Mouse (Mus musculus) embryonic stem cell, embryonic (primary cell): ENCODE results near the gene Nid2.

ENCODE experiments used
- CTCF ChIA-PET, 4 experiments: fragments of 300-600 bp in 2 of 4; fragments of 350-600 bp in 2 of 4; sonication (Branson Sonifier 250); formaldehyde crosslinking; loops; one replicate each; lab custom pipeline; 2022; ENCODE audit warnings: inconsistent platforms in 2 of 4; lab: Charles Lee
- POLR2A ChIA-PET, 4 experiments: fragments of 300-600 bp in 2 of 4; fragments of 350-600 bp in 2 of 4; sonication (Branson Sonifier 250); formaldehyde crosslinking; loops; one replicate each; lab custom pipeline; 2022; ENCODE audit warnings: antibody characterized with exemption in 4 of 4, inconsistent platforms in 1 of 4; lab: Charles Lee

The Nid2 gene

DNA sequence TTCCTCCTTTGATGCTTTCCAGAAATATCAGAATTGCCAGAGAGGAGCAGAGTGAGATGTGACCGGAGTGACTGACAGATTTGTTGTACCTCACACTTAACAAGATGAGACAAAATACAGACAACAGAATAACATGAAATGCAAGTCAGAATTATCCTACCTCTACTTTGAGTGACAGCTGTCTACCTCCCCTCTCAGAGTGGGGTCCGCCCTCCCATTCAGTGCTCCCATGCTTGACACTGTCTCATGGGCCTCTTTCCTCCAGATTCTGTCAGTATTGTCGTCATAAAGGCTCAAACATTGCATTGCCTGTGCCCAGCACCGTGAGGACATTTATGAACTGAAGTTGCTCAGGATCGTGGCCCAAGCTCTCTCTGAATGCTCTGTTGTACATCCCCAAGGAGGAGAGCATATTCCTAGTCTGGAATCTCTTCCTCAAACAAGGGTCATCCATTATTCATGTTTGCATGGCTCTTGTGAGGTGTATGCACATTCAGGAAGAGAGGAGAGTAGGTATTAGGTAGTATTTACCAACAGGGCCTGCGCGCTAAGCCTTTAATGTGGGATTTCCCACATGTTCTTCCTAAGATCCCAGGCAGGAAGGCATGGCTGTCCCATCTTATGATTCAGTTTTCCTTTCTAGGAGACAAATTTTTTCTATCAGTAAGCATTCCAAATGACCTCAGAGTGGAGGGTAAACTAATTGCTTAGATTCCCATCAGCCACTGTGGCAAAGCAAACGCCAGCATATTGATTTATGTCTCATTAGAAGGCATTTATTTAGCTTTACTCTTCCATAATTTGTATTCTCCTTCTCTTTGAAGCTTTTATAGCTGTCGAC lies 14.7 kb downstream of the Nid2 start:
- CTCF ChIA-PET = no interaction called here
- POLR2A ChIA-PET = interaction anchor here in 3 of 4 experiments (0.6 to 24.8 kb wide), 8 partner anchors 4 to 66 kb away, joined by 3 to 518 read pairs (median 6); partner anchors contain the start of gene Nid2 (in 3 of the 3)

DNA sequence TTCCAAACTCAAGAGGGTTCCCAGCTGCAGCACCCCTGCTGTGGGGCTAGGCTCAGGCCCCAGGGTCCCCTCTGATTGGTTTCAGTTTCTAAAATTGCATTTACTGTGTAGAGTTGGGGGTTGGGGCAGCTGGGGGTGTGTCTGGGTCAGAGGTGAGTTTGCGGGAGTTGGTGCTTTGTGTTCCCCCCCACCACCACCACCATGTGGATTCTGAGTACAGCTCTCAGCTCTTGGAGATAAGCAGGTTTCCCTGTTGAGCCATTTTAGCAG lies 15.2 kb downstream of the Nid2 start:
- ChIA-PET CTCF (interaction anchor here in 1 of 4 experiments (1.3 kb wide), 1 partner anchor 10 kb away, joined by 3 read pairs; no protein-coding TSS in a partner anchor), POLR2A (interaction anchor here in 3 of 4 experiments (0.6 to 24.8 kb wide), 8 partner anchors 4 to 95 kb away, joined by 3 to 518 read pairs (median 6); partner anchors contain the start of gene Nid2 (in 3 of the 3))

DNA sequence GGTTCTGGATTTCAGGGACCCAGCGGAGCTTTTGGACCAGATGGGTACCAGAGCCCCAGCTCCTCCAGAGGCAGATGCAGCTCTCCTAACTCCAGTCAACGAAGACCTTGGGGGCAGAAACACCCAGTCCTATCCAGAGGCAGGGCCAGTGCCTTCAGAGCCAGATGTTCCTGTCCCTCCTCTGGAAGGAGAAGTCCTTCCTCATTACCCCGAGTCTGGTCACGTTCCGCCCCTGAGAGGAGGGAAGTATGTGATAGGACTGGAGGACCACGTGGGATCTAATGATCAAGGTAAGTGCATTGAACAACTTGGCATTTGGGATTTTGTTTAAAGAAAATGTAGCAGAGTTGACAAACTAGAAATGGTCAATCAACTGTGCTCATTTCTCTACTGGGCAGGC lies 17.6 kb downstream of the Nid2 start:
- ChIA-PET CTCF (interaction anchor here in 1 of 4 experiments (1.1 kb wide), 1 partner anchor 62 kb away, joined by 3 read pairs; no protein-coding TSS in a partner anchor), POLR2A (interaction anchor here in 3 of 4 experiments (1.0 to 24.8 kb wide), 9 partner anchors 1 to 313 kb away, joined by 3 to 518 read pairs (median 6); partner anchors contain the start of gene Nid2 (in 3 of the 3))

DNA sequence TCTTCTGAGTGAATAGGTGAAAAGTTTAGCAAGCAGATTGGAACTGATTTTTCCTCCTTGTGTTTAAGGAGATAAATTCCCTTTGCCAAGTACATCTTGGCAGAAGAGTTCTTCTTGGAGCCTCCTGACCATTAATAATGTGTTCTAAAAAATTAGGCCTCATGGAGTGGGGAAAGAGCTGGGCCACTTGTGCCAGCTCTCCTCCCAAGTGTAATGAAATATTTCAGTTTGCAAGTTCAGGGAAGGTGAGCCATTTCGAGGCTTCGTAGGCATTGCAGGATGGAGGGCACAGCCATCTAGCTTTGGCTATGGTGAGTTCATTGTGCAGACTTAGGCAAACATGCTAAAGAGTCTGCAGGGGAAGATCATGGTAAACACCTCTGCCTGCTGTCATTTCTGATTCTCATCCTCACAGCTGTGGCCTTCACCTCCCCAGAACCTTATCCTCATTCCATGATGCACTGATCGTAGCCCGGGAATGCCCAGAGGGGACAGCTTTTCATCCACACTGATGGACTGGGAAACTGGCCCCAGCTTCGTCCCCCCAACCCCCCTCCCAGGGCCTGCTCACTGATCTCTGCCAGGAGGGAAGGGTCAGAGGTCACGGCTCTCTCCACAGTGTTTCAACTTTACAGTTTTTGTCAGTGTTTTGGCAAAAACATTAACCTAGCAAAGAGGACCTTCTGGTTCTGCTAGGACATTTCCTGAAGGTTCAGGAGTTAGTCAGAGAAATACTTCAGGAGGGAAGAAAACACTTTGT lies 18.6 kb downstream of the Nid2 start:
- POLR2A ChIA-PET = interaction anchor here in 3 of 4 experiments (0.6 to 24.8 kb wide), 14 partner anchors 0 to 313 kb away, joined by 3 to 518 read pairs (median 5); partner anchors contain the start of gene Nid2 (in 3 of the 3)

DNA sequence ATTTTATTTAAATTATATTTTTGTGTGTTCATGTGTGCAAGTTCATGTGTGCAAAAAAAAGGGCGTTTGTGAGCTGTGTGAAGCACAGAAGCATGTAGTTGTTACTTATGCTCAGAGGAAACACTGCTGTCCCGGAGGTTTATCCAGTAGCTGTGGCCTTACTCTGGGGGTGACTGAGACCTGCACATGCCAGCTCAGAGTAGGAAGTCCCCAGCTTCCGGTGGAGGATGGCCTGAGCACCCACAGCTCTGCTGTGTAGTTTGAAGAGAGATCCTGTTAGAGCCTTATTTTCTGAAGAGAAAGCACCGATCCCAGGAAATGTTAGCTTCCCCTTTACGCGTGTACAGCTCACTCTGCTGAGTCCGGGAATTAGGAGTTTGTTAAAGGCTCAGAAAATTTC lies 20.1 kb downstream of the Nid2 start:
- POLR2A ChIA-PET = interaction anchor here (0.6 to 24.8 kb wide), 17 partner anchors 8 to 344 kb away, joined by 3 to 518 read pairs (median 4); partner anchors contain the start of gene Nid2 (in 3 of the 4)

More for the DNA sequence above, 18.6 kb downstream of the Nid2 start:
- CTCF ChIA-PET = no interaction called here

DNA sequence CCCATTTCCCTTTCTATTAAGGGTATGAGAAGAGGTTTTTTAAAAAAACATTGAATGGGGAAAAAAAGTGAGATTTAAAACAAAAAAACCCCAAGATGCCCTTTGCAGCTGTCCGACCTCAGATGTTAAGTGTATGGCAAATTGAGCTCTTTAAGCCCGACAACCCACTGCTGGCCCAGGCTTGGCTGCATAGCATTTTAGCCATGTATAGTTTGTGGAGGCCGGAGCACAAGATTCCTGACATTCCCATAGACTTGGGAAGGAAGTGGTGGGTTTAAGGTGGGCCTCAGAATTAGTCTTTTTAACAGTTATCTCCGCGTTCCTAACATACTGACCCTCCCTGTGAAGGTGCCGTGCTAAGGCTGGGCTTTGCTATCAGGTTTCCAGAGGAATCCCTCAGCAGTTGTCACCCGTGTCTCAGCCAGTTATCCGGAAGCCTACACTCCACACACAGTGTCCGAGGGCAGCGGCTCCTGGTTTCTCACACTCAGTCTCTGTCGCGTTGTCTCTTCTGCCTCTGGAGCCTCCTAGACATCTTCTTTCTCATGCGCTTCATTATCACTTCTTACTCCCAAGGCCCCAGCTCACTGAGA lies 23.1 kb downstream of the Nid2 start:
- POLR2A ChIA-PET = interaction anchor here in 3 of 4 experiments (0.6 to 24.8 kb wide), 12 partner anchors 9 to 1708 kb away, joined by 3 to 518 read pairs (median 10); partner anchors contain the start of genes Nid2 (in 3 of the 3) and Kcnk5 (in 1 of the 3)

More for the DNA sequence above, 20.1 kb downstream of the Nid2 start:
- CTCF ChIA-PET = interaction anchor here in 3 of 4 experiments (0.5 to 1.0 kb wide), 3 partner anchors 12 to 231 kb away, joined by 3 to 5 read pairs (median 4); no protein-coding TSS in a partner anchor

DNA sequence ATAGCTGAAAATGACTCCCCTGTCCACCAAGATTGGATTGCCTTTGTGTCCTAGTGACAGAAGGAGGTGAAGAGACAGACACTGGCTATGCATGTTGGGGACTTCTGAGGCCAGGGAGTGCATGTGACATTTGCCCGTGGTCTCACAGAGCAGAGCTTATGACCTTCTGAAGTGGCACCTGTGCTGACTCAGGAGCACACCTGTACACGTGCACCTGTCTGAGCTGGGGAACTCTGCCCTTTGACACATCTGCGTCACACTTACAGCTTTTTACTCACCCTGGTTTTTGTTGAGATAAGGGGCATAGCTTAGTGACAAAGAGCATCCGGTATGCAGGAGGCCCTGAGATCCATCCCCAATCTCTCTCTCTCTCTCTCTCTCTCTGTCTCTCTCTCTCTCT lies 24.4 kb downstream of the Nid2 start:
- ChIA-PET CTCF (interaction anchor here in 3 of 4 experiments (0.7 to 4.6 kb wide), 6 partner anchors 9 to 436 kb away, joined by 3 to 29 read pairs (median 6); partner anchors contain the start of gene Nid2 (in 1 of the 3)), POLR2A (interaction anchor here (0.6 to 24.8 kb wide), 22 partner anchors 8 to 406 kb away, joined by 3 to 518 read pairs (median 6); partner anchors contain the start of genes Nid2 (in 3 of the 4), Kcnk5 (in 1 of the 4) and Rtraf (in 1 of the 4))

More for the DNA sequence above, 23.1 kb downstream of the Nid2 start:
- CTCF ChIA-PET = interaction anchor here in 2 of 4 experiments (0.6 to 4.4 kb wide), 3 partner anchors 24 to 566 kb away, joined by 3 to 22 read pairs (median 6); partner anchors contain the start of gene Nid2 (in 1 of the 2)

DNA sequence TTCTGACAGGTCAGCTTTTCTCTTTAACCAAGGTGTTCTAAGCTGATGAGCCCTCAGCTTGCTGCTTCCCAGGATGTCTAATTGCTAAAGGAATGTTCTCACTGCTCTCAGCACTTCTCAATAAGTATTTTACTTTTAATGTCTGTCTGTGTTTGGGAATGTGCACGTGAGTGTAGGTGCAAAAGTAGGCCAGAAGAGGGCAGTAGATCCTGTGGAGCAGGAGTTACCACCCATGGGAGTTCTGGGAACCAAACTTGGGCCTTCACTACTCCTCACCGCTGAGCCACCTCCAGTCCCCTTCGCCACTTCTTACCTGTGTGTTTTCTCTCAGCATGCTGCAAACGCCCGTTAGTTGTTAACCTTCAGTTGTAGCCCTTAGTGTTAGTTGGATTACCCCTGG lies 25.1 kb downstream of the Nid2 start:
- CTCF ChIA-PET = interaction anchor here (0.9 to 4.6 kb wide), 20 partner anchors 9 to 307 kb away, joined by 3 to 29 read pairs (median 4); partner anchors contain the start of gene Nid2 (in 2 of the 4)
- POLR2A ChIA-PET = interaction anchor here (0.7 to 24.8 kb wide), 26 partner anchors 9 to 391 kb away, joined by 3 to 518 read pairs (median 4); partner anchors contain the start of genes Nid2 (in 3 of the 4) and Rtraf (in 1 of the 4)

DNA sequence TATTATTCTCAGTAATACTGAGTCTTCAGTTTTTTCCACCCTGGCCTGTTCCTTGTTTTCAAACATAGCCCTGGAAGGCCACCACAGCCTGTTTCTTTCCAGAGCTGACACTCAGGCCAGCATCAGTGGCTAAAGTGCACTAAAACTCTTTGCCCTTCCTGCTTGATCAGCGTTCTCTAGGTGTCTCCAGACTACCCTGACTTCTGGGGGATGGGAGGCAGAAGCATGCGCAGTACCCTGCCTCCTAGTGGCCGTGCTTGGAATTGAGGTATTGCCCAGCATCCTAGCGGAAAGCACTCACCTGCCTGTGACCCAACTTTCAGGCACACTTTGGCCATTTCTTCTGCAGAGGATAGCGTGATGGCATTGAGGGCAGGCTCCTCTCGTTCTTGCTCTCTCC lies 25.8 kb downstream of the Nid2 start:
- CTCF ChIA-PET = interaction anchor here (0.6 to 4.6 kb wide), 25 partner anchors 9 to 306 kb away, joined by 3 to 29 read pairs (median 4); partner anchors contain the start of gene Nid2 (in 2 of the 4)
- POLR2A ChIA-PET = interaction anchor here in 3 of 4 experiments (0.5 to 24.8 kb wide), 27 partner anchors 9 to 390 kb away, joined by 3 to 518 read pairs (median 4); partner anchors contain the start of gene Nid2 (in 3 of the 3)

DNA sequence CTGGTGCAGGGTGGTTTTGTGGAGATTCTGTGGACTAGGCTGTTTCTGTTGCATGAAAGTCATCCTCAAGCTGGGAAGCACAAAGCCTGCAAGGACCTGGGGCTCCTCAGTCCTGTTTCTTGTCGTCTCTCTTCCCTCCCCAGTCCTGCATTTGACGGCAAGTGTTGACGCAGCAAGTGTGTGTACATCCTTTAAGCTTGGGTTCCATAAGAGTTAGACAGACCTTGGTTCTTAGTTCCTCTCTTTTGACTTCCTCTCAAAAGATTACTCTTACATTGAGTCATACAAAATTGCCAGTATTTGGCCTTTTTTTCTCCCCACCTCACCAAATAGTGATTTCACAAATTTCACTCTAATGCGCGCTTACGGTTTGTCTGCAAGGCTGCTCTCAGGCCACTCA lies 26.3 kb downstream of the Nid2 start:
- ChIA-PET CTCF (interaction anchor here (0.6 to 4.6 kb wide), 18 partner anchors 8 to 305 kb away, joined by 3 to 29 read pairs (median 4); partner anchors contain the start of gene Nid2 (in 2 of the 4)), POLR2A (interaction anchor here in 3 of 4 experiments (0.5 to 24.8 kb wide), 19 partner anchors 10 to 305 kb away, joined by 3 to 518 read pairs (median 4); partner anchors contain the start of gene Nid2 (in 3 of the 3))

DNA sequence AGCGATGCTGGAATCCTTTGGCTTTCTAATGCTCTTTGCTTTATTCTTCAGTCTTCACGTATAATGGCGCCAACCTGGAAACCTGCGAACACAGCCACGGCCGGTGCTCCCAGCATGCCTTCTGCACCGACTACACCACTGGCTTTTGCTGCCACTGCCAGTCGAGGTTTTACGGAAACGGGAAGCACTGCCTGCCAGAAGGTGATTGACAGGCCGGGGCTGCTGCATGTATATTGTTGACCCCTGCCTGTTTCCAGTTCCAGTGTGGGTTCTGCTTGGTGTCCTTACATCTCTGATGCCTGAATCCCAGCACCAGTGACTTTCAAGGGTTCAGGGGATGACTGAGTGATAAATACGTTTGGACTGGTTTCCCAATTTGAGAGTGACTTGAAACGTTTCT lies 26.9 kb downstream of the Nid2 start:
- ChIA-PET CTCF (interaction anchor here (0.9 to 4.6 kb wide), 11 partner anchors 8 to 305 kb away, joined by 3 to 29 read pairs (median 5); partner anchors contain the start of gene Nid2 (in 2 of the 4)), POLR2A (interaction anchor here in 3 of 4 experiments (0.8 to 24.8 kb wide), 10 partner anchors 9 to 83 kb away, joined by 3 to 518 read pairs (median 4); partner anchors contain the start of gene Nid2 (in 3 of the 3))

DNA sequence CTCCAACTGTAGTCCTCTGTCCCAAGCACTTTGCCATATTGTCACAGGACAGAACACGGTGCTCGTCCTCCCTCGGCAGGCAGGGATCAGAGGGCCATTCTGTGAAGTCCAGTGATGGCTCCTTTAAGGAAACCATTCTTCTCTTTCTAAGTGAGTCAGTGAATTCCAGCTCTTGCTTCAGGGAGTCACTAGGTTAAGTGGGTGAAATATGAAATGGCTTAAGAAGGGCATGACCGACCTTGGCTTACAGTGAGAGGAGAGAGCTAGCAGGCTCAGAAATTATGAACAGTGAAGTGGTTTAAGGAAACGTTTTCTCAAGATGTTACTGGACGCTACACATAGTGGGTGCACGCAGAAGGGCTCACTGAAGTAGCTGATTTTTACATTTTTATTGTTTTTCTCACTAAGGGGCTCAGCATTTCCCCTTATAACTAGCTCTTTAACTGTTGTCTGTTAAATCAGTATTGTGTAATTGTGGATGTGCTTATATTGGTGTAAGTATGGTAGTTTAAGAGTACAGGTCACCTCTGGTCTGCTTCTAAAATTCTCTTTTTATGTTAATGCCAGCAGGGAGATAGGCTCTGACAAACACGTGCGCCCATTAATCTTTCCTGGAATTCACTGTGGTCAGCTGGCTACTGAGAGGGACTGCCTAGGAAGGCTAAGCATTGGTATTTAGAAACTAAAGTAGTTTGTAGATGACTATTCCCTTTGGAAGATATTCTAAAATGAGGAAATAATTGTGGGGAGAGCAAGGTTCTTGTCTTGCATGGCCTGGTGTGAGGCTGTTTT lies 34.9 kb downstream of the Nid2 start:
- ChIA-PET CTCF (interaction anchor here in 2 of 4 experiments (0.9 to 1.1 kb wide), 3 partner anchors 9 to 32 kb away, joined by 3 read pairs; no protein-coding TSS in a partner anchor), POLR2A (interaction anchor here (0.5 to 15.9 kb wide), 14 partner anchors 8 to 465 kb away, joined by 3 to 126 read pairs (median 4); partner anchors contain the start of gene Nid2 (in 1 of the 4))

DNA sequence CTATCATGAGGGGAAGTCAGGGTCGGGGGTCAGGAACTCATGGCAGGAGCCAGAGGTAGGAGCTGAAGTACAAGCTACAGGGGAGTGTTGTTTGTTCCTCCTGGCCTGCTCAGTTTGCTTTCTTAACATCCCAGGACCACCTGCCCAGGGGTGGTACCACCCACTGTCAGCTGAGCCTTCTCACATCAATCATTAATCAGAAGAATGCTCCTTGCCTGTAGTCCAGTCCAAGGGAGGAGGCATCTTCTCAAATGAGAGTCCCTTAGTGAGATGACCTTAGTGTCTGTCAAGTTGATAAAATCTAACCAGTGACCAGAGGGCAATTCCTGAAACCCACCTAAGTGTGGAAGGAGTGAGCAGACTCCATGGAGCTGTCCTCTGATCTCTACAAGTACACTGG lies 37.4 kb downstream of the Nid2 start:
- ChIA-PET CTCF (interaction anchor here in 2 of 4 experiments (0.5 to 1.1 kb wide), 2 partner anchors 11 to 80 kb away, joined by 3 to 4 read pairs; no protein-coding TSS in a partner anchor), POLR2A (interaction anchor here (0.6 to 15.9 kb wide), 5 partner anchors 11 to 997 kb away, joined by 3 to 126 read pairs (median 4); partner anchors contain the start of gene Nid2 (in 1 of the 4))

DNA sequence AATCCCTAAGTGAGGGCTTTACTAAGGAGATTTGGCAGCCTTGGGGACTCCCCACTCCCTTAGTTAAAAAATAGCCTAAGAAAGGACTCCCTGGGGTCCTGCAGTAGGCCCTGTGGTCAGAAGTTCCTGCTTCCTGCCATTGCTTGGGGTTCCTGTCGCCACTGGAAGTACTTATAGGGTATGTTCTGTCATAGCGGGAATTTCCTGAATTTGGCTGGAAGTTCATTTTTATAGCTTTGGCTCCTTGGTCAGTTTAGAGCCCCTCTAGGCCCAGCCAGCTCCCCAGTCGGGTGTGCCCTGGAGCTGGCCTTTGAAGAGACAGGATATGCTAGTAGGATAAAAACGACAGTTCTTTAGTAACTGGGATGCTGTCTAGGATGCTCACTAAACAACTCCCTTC lies 43.8 kb downstream of the Nid2 start:
- CTCF ChIA-PET = interaction anchor here in 2 of 4 experiments (0.7 to 3.0 kb wide), 2 partner anchors 9 to 88 kb away, joined by 3 to 7 read pairs; no protein-coding TSS in a partner anchor
- POLR2A ChIA-PET = interaction anchor here (0.9 to 15.9 kb wide), 15 partner anchors 8 to 44 kb away, joined by 3 to 126 read pairs (median 5); partner anchors contain the start of genes Nid2 (in 2 of the 4) and Rtraf (in 1 of the 4)
